Mouse (Mus musculus) heart, embryonic 16.5 days (tissue): Measurements from ENCODE around the gene Gclm. TPM values are rescaled to one million over a fixed set of nuclear protein-coding genes. Genes with fewer than 3 reads are reported as not detected.
"Not testable (repeated sequence)": the region's sequence is repeated elsewhere in the genome, so short reads cannot be mapped to it uniquely, and the experiment has no call there.

Experiments
- ATAC-seq: fragments of 200-750 bp; cut with Nextera tagmentation; replicated peaks from 2 replicates; pipeline ENCODE4 v1.8.0; 2017; ENCODE audit warnings: moderate number of reproducible peaks; ENCODE audit not compliant: insufficient read depth, low FRiP score; ENCODE audit errors: extremely low read depth
- H3K27ac ChIP-seq: fragments of 300-500 bp; sonication (generic); 2 replicates; pipeline ENCODE4 v1.5.1; 2014; ENCODE audit warnings: mild to moderate bottlenecking, low read length, control low read depth, moderate library complexity
- H3K27me3 ChIP-seq: fragments of 300-500 bp; sonication (generic); 2 replicates; pipeline ENCODE4 v1.6.1; 2014; ENCODE audit warnings: low read length, mixed read lengths; ENCODE audit not compliant: control insufficient read depth, insufficient read depth
- H3K36me3 ChIP-seq: fragments of 300-500 bp; sonication (generic); 2 replicates; pipeline ENCODE4 v1.6.1; 2014; ENCODE audit not compliant: control insufficient read depth, insufficient read depth
- H3K4me1 ChIP-seq: fragments of 300-500 bp; sonication (generic); 2 replicates; pipeline ENCODE4 v1.6.1; 2014; ENCODE audit warnings: low read length, mixed read lengths; ENCODE audit not compliant: control insufficient read depth, insufficient read depth
- H3K4me2 ChIP-seq: fragments of 300-500 bp; sonication (generic); 2 replicates; pipeline ENCODE4 v1.6.1; 2014; ENCODE audit warnings: low read depth, mild to moderate bottlenecking, control low read depth, low read length
- H3K4me3 ChIP-seq: fragments of 300-500 bp; sonication (generic); 2 replicates; pipeline ENCODE4 v1.5.1; 2014; ENCODE audit warnings: mild to moderate bottlenecking, control low read depth, low read length
- H3K9ac ChIP-seq: fragments of 300-500 bp; sonication (generic); 2 replicates; pipeline ENCODE4 v1.6.1; 2014; ENCODE audit warnings: low read length, control low read depth
- H3K9me3 ChIP-seq: fragments of 300-500 bp; sonication (generic); replicated peaks from 2 replicates; pipeline ENCODE4 v1.6.1; 2016; ENCODE audit warnings: low read length; ENCODE audit not compliant: control insufficient read depth
- WGBS: fragments of 180-500 bp; shearing (Covaris S2); extraction: QIAGEN DNeasy Blood & Tissue Kit; methylation state at CpG from one replicate; pipeline ENCODE4 v1.1.7; 2014; 5-methylcytosine and 5-hydroxymethylcytosine counted together
- polyA plus RNA-seq: library from polyadenylated mRNA; unstranded; fragments of >200 nt; fragmentation: Nextera tagmentation; extraction: Ambion mirVana; gene quantifications from 2 replicates; pipeline ENCODE4 v1.2.1, GENCODE M21; 2015

Gene Gclm
- polyA plus RNA-seq, 1 experiment from 2014 or later, result 52.5 TPM

- Histone ChIP-seq H3K4me3 (peak overlapping the region; percentile 95), H3K9me3 (no peaks in the 10 kb centered on the region), H3K27ac (peak overlapping the region; percentile 12), H3K9ac (peak overlapping the region; percentile 94), H3K4me2 (peak overlapping the region; percentile 66), H3K36me3 (no peaks in the 10 kb centered on the region), H3K4me1 (peaks cover 15% of the 10 kb centered on the region), H3K27me3 (no peaks in the 10 kb centered on the region)
- WGBS, result 30% methylated on average over 6 of the region's 6 CpGs
- ATAC-seq, result no peak
Measured at GRCm38 (mm10) chr3:122246406-122246805, 1.0 kb downstream of the Gclm start.

- Histone ChIP-seq H3K27me3 (no peaks in the 10 kb centered on the region), H3K36me3 (no peaks in the 10 kb centered on the region), H3K9me3 (no peaks in the 10 kb centered on the region), H3K4me2 (peak overlapping the region; percentile 66), H3K9ac (peak overlapping the region; percentile 40), H3K27ac (peak overlapping the region; percentile 20; the same call in 1 of the 2 replicates), H3K4me1 (peaks cover 15% of the 10 kb centered on the region), H3K4me3 (peak overlapping the region; percentile 24)
- WGBS, result 46% methylated on average over 12 of the region's 12 CpGs
- ATAC-seq, result no peak
Measured at GRCm38 (mm10) chr3:122246986-122247767, 1.8 kb downstream of the Gclm start.

DNA sequence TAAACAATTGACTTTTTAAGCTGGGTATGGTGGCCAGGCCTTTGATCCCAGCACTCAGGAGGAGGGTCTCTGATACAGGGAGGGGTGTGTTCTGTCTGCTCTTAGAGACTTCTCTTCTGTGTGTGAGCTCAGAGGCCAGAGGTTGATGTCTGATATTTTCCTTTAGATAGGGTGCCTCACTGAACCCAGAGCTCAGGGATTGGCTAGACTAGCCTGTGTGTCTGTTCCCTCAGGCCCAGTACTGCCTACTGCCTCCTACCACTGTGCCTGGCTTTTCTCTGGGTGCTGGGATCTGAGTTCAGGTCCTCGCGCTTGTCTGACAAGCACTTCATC, 2.4 kb downstream of the Gclm start:
- no peak overlapping the region for H3K27ac ChIP-seq

GRCm38 (mm10) chr3:122252466-122253253, 7.3 kb downstream of the Gclm start:
- Histone ChIP-seq H3K9me3 (no peaks in the 10 kb centered on the region), H3K4me2 (no peak overlapping the region), H3K36me3 (no peaks in the 10 kb centered on the region), H3K9ac (no peak overlapping the region), H3K4me1 (no peaks in the 10 kb centered on the region; the same call in 1 of the 2 replicates), H3K4me3 (no peak overlapping the region), H3K27ac (no peak overlapping the region), H3K27me3 (no peaks in the 10 kb centered on the region)
- 43% methylated on average over 3 of the region's 3 CpGs for WGBS
- no peak for ATAC-seq

More for the DNA sequence above, 2.4 kb downstream of the Gclm start:
- no peak overlapping the region for H3K4me3 ChIP-seq
- WGBS, result 89% methylated on average over 2 of the region's 2 CpGs
- no peak overlapping the region; the same call in 1 of the 2 replicates for H3K4me2 ChIP-seq
- no peaks in the 10 kb centered on the region for H3K9me3 ChIP-seq
- H3K9ac ChIP-seq, result no peak overlapping the region
- ATAC-seq, result no peak
- H3K36me3 ChIP-seq, result no peaks in the 10 kb centered on the region
- H3K4me1 ChIP-seq, result peaks cover 15% of the 10 kb centered on the region
- no peaks in the 10 kb centered on the region for H3K27me3 ChIP-seq

DNA sequence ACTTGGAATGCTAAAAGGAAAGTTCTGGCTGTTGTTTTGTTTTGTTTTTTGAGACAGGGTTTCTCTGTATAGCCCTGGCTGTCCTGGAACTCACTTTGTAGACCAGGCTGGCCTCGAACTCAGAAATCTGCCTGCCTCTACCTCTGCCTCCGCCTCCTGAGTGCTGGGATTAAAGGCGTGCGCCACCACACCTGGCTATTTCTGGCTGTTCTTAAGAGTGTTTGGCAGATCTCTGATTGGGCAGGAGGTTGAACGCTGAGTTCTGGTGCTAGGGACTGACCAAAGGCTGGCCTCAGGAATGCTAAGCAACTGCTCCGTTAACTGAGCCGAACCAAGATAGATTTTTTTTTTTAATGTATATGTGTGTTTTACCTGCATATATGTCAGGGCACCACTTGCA, 8.7 kb downstream of the Gclm start:
- not testable (repeated sequence) for H3K27me3 ChIP-seq, H3K4me1 ChIP-seq, H3K4me3 ChIP-seq, H3K27ac ChIP-seq, H3K4me2 ChIP-seq, ATAC-seq, H3K9ac ChIP-seq, H3K36me3 ChIP-seq, H3K9me3 ChIP-seq
- 68% methylated on average over 7 of the region's 7 CpGs for WGBS

- WGBS, result 69% methylated on average over 5 of the region's 5 CpGs
- ATAC-seq, result no peak
- Histone ChIP-seq H3K4me2 (no peak overlapping the region), H3K9ac (no peak overlapping the region), H3K27me3 (no peaks in the 10 kb centered on the region), H3K27ac (no peak overlapping the region), H3K4me3 (no peak overlapping the region), H3K36me3 (peaks cover 5% of the 10 kb centered on the region; the same call in 1 of the 2 replicates), H3K9me3 (no peaks in the 10 kb centered on the region), H3K4me1 (peaks cover 2% of the 10 kb centered on the region)
Measured at GRCm38 (mm10) chr3:122269986-122270385, 24.6 kb downstream of the Gclm start.

DNA sequence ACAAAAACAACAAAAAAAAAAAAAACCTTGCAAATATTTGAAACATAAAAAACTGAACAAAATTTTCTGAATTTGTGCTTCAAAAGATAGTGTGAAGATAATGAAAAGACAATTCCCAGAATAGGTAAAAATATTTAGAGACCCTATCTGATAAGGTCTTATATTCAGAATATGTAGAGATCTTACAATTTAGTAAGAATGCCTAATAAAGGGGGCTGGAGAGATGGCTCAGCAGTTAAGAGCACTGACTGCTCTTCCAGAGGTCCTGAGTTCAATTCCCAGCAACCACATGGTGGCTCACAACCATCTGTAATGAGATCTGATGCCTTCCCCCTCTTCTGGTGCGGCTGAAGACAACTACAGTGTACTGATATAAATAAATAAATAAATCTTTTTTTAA, 27.2 kb downstream of the Gclm start:
- WGBS, result 67% methylated on average over 1 of the region's 1 CpGs
- peaks cover 22% of the 10 kb centered on the region for H3K36me3 ChIP-seq
- H3K4me2 ChIP-seq, ATAC-seq, H3K9ac ChIP-seq, H3K4me3 ChIP-seq, H3K27ac ChIP-seq, H3K27me3 ChIP-seq, H3K9me3 ChIP-seq: not testable (repeated sequence)
- peaks cover 25% of the 10 kb centered on the region for H3K4me1 ChIP-seq

DNA sequence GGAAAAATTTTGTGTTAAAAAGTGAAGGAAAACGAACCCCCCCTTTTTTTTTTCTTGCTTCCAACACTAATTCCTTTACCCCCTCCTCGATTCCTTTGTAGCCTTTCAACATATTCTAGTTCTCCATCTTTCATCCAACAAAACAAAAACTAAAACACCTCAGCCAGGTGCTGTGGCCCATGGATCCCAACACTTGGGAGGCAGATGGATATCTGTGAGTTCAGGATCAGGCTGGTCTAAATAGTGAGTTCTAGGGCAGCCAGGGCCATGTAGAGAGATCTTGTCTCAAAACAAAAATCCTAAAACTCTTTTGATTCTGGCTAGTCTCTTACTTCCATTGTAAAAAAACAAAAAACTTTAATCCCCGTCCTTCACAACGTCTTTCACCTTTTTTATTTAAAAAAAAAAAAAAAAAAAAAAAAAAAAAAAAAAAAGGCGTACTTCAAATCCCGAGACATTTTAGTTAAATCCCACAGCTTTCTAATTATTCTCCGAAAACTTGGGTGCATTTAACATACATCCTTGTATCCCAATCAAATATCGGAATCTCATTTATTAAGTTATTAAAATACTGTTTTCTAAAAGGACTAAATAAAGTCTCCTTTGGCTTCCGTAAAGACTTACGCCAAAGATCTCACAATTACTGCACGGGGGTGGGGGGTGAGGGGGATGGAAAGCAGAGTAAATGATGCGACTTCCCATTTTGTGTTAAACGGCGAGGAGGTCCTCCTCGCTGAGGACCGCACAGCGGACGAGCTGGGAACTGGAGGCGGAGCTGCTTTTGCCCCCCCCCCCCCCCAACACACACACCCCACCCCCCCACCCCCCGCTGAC, 28.3 kb downstream of the Gclm start:
- no peaks in the 10 kb centered on the region for H3K27me3 ChIP-seq
- ATAC-seq, result no peak
- WGBS, result 10% methylated on average over 19 of the region's 20 CpGs
- H3K36me3 ChIP-seq, result peaks cover 31% of the 10 kb centered on the region
- H3K4me1 ChIP-seq, result peaks cover 34% of the 10 kb centered on the region
- H3K9ac ChIP-seq, result peak overlapping the region; percentile 98
- H3K4me2 ChIP-seq, result peak overlapping the region; percentile 62
- H3K9me3 ChIP-seq, result no peaks in the 10 kb centered on the region
- no peak overlapping the region; the same call in 1 of the 2 replicates for H3K27ac ChIP-seq
- H3K4me3 ChIP-seq, result peak overlapping the region; percentile 100
